Mouse (Mus musculus): Measurements from ENCODE around the gene Kiss1. TPM values are rescaled to one million over a fixed set of nuclear protein-coding genes. Genes with fewer than 3 reads are reported as not detected.

The Kiss1 gene
- polyA plus RNA-seq, 1 experiment, result not detected

- TF ChIP-seq POLR2A (IDR thresholded peaks at IDR 0.05; ENCODE audit: borderline replicate concordance, low read depth, low read length) (no peak), CTCF (IDR thresholded peaks at IDR 0.05; ENCODE audit: low read depth, low read length) (peak; percentile 59)
- Histone ChIP-seq H3K27ac (ENCODE audit: insufficient read depth, low read depth, low read length) (no peak overlapping the region), H3K4me3 (ENCODE audit: insufficient read depth, low read length) (no peak overlapping the region), H3K4me1 (ENCODE audit: control insufficient read depth, insufficient read depth, low read length) (no peaks in the 10 kb centered on the region)
These were observed 7.3 kb upstream of the Kiss1 start for GRCm38 (mm10) chr1:133314364-133314763.

- Histone ChIP-seq H3K4me1 (ENCODE audit: control insufficient read depth, insufficient read depth, low read length) (no peaks in the 10 kb centered on the region), H3K27ac (ENCODE audit: insufficient read depth, low read depth, low read length) (no peak overlapping the region), H3K4me3 (ENCODE audit: insufficient read depth, low read length) (no peak overlapping the region)
- TF ChIP-seq POLR2A (IDR thresholded peaks at IDR 0.05; ENCODE audit: borderline replicate concordance, low read depth, low read length), result no peak
- no peak for TF ChIP-seq CTCF (IDR thresholded peaks at IDR 0.05; ENCODE audit: low read depth, low read length)
These were observed 5.9 kb upstream of the Kiss1 start for GRCm38 (mm10) chr1:133315775-133316174.

GRCm38 (mm10) chr1:133316577-133316976 is 5.1 kb upstream of the Kiss1 start:
- Histone ChIP-seq H3K27ac (ENCODE audit: insufficient read depth, low read depth, low read length) (no peak overlapping the region), H3K4me3 (ENCODE audit: insufficient read depth, low read length) (no peak overlapping the region), H3K4me1 (ENCODE audit: control insufficient read depth, insufficient read depth, low read length) (no peaks in the 10 kb centered on the region)
- TF ChIP-seq CTCF (IDR thresholded peaks at IDR 0.05; ENCODE audit: low read depth, low read length), result no peak
- TF ChIP-seq POLR2A (IDR thresholded peaks at IDR 0.05; ENCODE audit: borderline replicate concordance, low read depth, low read length), result no peak

- no peak for TF ChIP-seq POLR2A (IDR thresholded peaks at IDR 0.05; ENCODE audit: borderline replicate concordance, low read depth, low read length)
- TF ChIP-seq CTCF (IDR thresholded peaks at IDR 0.05; ENCODE audit: low read depth, low read length), result no peak
- no peaks in the 10 kb centered on the region for H3K4me1 ChIP-seq (ENCODE audit: control insufficient read depth, insufficient read depth, low read length)
- H3K4me3 ChIP-seq (ENCODE audit: insufficient read depth, low read length), result no peak overlapping the region
- H3K27ac ChIP-seq (ENCODE audit: insufficient read depth, low read depth, low read length), result no peak overlapping the region
These were observed 4.5 kb upstream of the Kiss1 start for GRCm38 (mm10) chr1:133317149-133317548.

- Histone ChIP-seq H3K4me1 (ENCODE audit: control insufficient read depth, insufficient read depth, low read length) (no peaks in the 10 kb centered on the region), H3K27ac (ENCODE audit: insufficient read depth, low read depth, low read length) (no peak overlapping the region), H3K4me3 (ENCODE audit: insufficient read depth, low read length) (no peak overlapping the region)
- TF ChIP-seq CTCF (IDR thresholded peaks at IDR 0.05; ENCODE audit: low read depth, low read length) (no peak), POLR2A (IDR thresholded peaks at IDR 0.05; ENCODE audit: borderline replicate concordance, low read depth, low read length) (no peak)
These were observed 1.7 kb downstream of the Kiss1 start for GRCm38 (mm10) chr1:133323333-133323732.

- Histone ChIP-seq H3K27ac (ENCODE audit: insufficient read depth, low read depth, low read length) (no peak overlapping the region), H3K4me1 (ENCODE audit: control insufficient read depth, insufficient read depth, low read length) (no peaks in the 10 kb centered on the region), H3K4me3 (ENCODE audit: insufficient read depth, low read length) (no peak overlapping the region)
- no peak for TF ChIP-seq CTCF (IDR thresholded peaks at IDR 0.05; ENCODE audit: low read depth, low read length)
These were observed 4.3 kb downstream of the Kiss1 start for GRCm38 (mm10) chr1:133325951-133326350.

- no peak for TF ChIP-seq POLR2A (IDR thresholded peaks at IDR 0.05; ENCODE audit: borderline replicate concordance, low read depth, low read length)
- TF ChIP-seq CTCF (IDR thresholded peaks at IDR 0.05; ENCODE audit: low read depth, low read length), result no peak
- H3K27ac ChIP-seq (ENCODE audit: insufficient read depth, low read depth, low read length), result no peak overlapping the region
- H3K4me1 ChIP-seq (ENCODE audit: control insufficient read depth, insufficient read depth, low read length), result no peaks in the 10 kb centered on the region
- H3K4me3 ChIP-seq (ENCODE audit: insufficient read depth, low read length), result no peak overlapping the region
These were observed 5.4 kb downstream of the Kiss1 start for GRCm38 (mm10) chr1:133327094-133327493.

GRCm38 (mm10) chr1:133328299-133328795 is 6.7 kb downstream of the Kiss1 start:
- TF ChIP-seq CTCF (IDR thresholded peaks at IDR 0.05; ENCODE audit: low read depth, low read length) (no peak), POLR2A (IDR thresholded peaks at IDR 0.05; ENCODE audit: borderline replicate concordance, low read depth, low read length) (no peak)
- no peaks in the 10 kb centered on the region for H3K4me1 ChIP-seq (ENCODE audit: control insufficient read depth, insufficient read depth, low read length)
- H3K27ac ChIP-seq (ENCODE audit: insufficient read depth, low read depth, low read length), result no peak overlapping the region
- H3K4me3 ChIP-seq (ENCODE audit: insufficient read depth, low read length), result no peak overlapping the region

GRCm38 (mm10) chr1:133328896-133329637 is 7.4 kb downstream of the Kiss1 start:
- H3K27ac ChIP-seq (ENCODE audit: insufficient read depth, low read depth, low read length), result no peak overlapping the region
- no peak overlapping the region for H3K4me3 ChIP-seq (ENCODE audit: insufficient read depth, low read length)
- no peak for TF ChIP-seq CTCF (IDR thresholded peaks at IDR 0.05; ENCODE audit: low read depth, low read length)
- no peak for TF ChIP-seq POLR2A (IDR thresholded peaks at IDR 0.05; ENCODE audit: borderline replicate concordance, low read depth, low read length)
- no peaks in the 10 kb centered on the region for H3K4me1 ChIP-seq (ENCODE audit: control insufficient read depth, insufficient read depth, low read length)

- H3K27ac ChIP-seq (ENCODE audit: insufficient read depth, low read depth, low read length), result no peak overlapping the region
- no peak for TF ChIP-seq CTCF (IDR thresholded peaks at IDR 0.05; ENCODE audit: low read depth, low read length)
- TF ChIP-seq POLR2A (IDR thresholded peaks at IDR 0.05; ENCODE audit: borderline replicate concordance, low read depth, low read length), result no peak
- H3K4me1 ChIP-seq (ENCODE audit: control insufficient read depth, insufficient read depth, low read length), result no peaks in the 10 kb centered on the region
- no peak overlapping the region for H3K4me3 ChIP-seq (ENCODE audit: insufficient read depth, low read length)
These were observed 7.9 kb downstream of the Kiss1 start for GRCm38 (mm10) chr1:133329638-133329964.

All from bone marrow macrophage, adult 2 months (primary cell).